Mouse (Mus musculus): Measurements from ENCODE around the gene Gltp. TPM values are rescaled to one million over a fixed set of nuclear protein-coding genes. Genes with fewer than 3 reads are reported as not detected.
A peak's percentile ranks its signal among the peaks of the same experiment; 100 is the strongest.

Gltp gene
- total RNA-seq, 2 experiments from 2014 or later = 32.1 to 39.2 TPM

DNA sequence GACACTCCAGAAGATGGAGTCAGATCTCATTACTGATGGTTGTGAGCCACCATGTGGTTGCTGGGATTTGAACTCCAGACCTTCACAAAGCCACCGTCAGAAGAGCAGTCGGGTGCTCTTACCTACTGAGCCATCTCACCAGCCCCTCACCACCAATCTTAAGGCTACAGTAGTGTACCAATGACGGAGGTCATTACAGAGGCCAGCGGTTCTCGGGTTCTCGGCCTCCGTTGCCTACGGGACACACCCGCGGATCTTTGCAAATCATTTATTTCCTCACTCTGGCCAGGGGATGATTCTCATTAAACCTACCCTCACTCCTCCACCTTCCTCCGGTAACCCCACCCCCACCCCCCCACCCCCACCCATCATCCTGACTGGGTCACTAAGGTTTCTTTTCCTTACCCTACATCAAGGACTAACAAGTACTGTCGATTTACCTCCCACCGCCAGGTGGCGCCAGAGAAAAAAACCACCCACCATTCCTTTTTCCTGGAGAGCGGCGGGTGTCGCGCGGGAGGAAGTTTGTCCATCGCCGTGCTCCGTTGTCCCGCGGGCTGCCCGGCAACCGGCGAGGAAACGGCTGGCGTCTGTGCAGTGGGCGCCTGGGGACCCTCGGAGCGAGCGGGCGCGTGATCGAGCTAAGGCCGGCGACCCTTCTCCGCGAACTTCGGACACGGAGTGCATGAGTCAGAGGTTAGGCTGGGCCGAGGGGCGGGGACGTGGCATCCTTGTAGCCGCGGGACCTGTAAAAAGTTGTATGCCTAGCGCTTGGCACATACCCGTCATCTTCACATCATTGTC is 16.7 kb upstream of the Gltp start, which contains the start of gene Tchp:
Gene Tchp, plus strand, starts transcription at position 496 of the 804 bp plus-strand sequence.
- intact Hi-C loops (cut with DNase I) = no loop called here
- DNase-seq (ENCODE audit: low spot score in 2 of 2) = peak; percentile 90 to 96

DNA sequence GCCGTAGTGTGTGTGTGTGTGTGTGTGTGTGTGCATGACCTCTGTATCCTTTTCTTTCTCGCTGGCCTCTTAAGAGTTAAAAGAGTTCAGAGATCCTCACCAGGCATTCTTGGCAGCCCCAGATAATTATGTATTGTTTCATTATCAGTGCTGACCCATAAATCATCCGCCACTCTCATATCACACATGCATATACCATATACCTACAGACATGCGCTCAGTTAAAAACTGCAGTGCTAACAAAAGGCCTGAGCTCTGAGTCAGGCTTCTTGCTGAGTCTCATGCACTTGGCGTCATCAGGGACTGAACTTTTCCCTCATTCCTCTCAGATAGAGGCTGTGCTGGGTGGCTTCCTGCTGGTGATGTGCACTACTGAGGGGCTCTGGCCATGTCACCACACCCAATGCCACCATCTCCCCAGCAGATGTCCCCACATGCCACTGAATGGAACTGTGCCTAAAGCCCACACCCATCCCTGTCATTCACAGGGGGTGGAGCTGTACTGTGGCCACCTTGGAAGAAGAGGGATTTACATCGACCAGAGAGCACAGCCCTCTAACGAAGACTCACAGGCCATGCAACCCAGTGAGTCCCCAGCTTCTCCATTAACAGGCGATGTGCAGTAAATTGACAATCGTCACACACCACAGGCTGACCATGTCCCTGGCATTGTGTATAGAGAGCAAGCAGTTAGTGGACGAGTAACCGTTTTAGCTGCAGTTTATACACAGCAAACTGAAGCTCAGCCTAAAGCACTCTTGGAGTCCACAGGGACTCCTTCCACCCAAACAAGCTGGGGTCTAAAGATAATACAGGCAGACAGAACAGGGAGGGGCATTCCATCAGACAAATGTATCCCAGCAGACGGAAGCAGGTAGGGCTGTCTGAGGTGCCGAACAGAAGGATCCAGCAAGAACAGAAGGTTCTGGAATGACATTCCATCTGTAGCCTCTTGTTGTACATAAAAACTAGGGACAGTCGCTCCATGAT is 11.9 kb upstream of the Gltp start:
- intact Hi-C loops (cut with DNase I) = no loop called here
- no peak for DNase-seq (ENCODE audit: low spot score in 2 of 2)

DNA sequence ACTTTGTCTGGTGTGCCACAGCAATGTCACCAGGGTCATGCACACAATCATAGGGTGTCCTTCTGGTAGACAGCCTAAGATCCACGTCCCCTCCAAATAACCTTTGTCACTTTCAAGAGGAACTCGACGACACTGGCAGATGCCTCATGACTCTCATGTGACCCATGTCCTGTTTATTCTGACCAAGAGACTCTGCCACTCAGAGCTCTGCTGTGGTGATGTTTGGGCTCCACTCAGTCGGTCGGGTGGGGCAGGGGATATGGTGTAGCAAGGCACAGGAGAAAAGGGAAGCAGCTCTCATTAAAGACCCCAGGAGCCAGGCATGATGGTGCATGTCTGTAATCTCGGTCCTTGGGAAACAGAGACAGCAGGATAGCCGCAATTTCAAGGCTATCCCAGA is 8.2 kb upstream of the Gltp start:
- peak in 1 of 2 experiments; percentile 49 for DNase-seq (ENCODE audit: low spot score in 2 of 2)
- intact Hi-C loops (cut with DNase I) = loop anchor here (5.0 kb wide), 1 partner anchor 62 kb away; no protein-coding TSS in a partner anchor

DNA sequence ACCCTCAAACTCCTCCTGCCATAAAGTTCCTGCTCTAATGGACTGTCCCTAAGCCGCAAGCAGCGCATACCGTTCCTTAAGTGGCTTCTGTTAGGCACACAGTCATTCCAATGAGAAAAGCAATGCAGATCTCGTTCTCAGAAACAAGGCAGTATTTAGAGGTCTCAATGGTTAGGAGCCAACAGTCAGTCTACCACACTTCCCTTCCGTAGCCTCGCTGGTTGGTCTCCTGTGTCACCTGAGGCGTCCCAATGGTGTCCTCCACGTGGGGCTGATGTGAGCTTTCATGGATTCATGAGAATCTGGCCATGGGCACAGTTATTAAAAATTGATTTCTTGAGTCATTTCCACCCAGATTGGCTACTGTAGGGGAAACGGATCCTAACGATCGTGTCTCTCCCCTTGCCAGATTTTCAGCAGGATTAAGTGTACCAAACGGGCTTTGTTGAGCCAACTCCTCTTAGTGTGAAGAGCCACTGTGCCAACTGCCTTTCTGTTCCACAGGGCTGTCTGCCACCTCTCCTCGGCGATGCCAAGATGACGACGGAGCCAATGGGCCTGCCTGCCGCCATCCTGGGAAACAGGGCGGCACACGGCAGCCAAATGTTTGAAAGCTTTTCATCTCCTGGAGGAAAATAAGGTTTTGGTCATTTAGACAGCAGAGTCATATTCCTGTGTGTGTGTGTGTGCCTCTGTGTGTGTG is 7.4 kb upstream of the Gltp start:
- intact Hi-C loops (cut with DNase I) = loop anchor here (5.0 kb wide), 1 partner anchor 61 kb away; no protein-coding TSS in a partner anchor
- DNase-seq (ENCODE audit: low spot score in 2 of 2) = peak; percentile 74 to 82

DNA sequence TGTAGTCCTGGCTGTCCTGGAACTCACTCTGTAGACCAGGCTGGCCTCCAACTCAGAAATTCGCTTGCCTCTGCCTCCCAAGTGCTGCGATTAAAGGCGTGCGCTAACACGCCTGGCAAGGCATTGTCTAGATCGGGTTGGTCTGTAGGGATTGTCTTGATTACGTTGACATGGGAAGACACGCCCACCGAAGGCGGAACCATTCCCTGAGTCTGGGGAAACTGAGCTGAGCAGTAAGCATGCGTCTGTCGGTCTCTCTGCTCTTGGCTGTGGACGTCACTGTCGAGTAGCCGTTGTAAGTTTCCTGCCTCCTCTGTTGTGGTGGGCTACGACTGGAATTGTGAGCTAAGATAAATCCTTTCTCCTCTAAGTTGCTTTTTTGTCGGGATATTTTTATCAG is 6.2 kb upstream of the Gltp start:
- no peak for DNase-seq (ENCODE audit: low spot score in 2 of 2)
- intact Hi-C loops (cut with DNase I) = loop anchor here (5.0 kb wide), 1 partner anchor 60 kb away; no protein-coding TSS in a partner anchor

DNA sequence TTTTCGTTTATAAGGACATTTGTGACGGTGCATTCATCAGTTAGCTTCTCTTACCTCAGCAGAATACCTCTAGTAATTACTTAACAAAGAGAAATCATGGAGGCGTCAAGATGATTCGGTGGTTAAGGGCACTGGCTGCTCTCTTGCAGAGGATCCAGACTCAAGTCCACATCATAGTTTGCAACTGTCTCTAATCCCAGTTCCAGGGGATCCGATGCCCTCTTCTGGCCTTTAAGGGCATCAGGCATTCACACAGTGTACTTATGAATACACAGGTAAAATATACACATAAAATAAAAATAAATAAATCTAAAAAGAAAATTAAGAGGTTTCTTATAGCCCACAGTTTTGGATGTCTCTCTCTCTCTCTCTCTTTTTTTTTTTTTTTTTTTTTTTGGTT is 5.0 kb upstream of the Gltp start:
- intact Hi-C loops (cut with DNase I) = loop anchor here (5.0 kb wide), 1 partner anchor 58 kb away; no protein-coding TSS in a partner anchor
- DNase-seq (ENCODE audit: low spot score in 2 of 2) = no peak

DNA sequence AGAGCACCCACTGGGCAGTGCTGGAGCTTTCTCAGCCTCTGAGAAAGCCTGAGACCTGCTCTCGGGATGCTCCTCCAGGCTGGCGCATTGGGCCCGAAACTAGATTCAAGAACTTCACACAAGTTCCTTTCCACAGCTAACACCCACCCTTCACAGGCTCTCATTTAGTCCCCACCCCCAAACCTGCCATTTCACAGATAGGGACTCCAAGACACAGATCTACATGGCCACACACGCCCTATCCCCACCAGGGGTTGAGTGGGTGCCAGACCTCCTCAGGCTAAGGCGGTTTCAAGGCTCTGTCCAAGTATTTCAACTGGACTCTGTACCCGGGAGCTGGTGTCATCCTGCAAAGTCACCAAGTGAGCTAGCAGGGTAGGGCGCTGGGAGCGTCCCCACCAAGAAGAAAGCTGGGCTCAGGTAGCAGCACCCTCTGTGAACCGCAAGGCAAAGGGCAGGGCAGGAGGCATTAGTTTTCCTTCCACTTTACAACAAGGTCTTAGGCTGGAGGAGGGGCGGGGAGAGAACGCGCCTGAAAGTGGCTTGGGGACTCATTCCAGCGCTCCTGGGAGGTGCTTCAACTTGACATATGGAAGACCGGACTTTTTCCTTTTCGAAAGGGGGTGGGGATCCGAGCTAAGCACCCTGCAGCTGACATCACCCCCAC is 951 bp downstream of the Gltp start:
- intact Hi-C loops (cut with DNase I) = no loop called here
- DNase-seq (ENCODE audit: low spot score in 2 of 2) = no peak

DNA sequence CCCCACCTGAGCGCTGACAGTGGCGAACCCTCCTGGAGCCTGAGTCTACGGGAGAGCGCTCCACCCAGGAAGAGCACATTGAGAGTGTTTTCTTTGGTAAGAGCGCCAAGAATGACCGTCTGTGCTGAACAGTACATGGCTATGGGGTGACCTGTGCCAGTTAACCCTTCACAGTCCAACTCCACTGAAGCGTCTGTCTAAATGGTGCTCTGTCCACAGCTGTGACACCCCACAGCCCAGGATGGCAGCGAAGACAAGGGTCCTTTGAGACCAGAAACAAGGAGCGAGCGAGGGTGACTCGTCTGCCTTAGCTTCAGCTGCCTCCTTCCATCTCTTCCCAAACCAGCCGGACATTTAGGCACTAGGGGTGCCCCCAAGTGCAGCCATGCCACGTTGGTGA is 2.1 kb downstream of the Gltp start:
- DNase-seq (ENCODE audit: low spot score in 2 of 2) = peak in 1 of 2 experiments; percentile 70
- intact Hi-C loops (cut with DNase I) = no loop called here

DNA sequence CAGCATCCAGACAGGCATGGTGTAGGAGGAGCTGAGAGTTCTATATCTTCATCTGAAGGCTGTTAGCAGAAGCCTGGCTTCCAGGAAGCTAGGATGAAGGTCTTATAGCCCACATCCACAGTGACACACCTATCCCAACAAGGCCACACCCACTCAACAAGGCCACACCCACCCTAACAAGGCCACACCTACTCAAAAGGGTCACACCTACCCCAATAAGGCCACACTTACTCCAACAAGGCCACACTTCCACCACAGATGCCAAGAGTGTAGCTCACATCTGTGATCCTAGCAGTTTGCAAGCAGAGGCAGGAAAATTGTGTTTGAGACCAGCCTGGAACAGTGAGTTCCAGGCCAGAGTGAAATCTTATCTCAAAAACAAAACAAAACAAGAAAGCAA is 2.9 kb downstream of the Gltp start:
- intact Hi-C loops (cut with DNase I) = no loop called here

DNA sequence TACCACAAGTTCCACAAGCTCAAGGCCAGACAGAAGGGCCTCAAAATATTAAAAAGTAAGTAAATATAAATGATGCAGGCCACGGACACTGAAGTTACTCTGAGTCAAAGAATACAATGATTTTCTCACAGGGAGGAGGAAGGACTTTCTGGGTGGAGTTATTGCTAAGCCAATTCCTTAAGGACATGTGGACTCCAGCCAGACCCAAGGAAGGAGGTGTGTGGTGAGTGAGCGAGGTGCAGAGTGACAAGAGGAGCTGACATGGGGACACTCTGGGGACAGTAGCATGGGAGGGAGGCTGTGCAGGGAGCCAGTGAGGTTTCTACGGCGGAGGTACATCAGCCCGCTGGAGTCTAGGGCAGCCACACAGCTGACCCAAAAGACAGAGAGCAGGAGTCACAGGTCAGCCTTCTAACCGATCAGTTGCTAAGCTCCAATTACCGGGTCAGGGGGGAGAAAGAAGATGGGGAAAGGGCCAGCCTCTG is 4.0 kb downstream of the Gltp start:
- intact Hi-C loops (cut with DNase I) = no loop called here
- no peak for DNase-seq (ENCODE audit: low spot score in 2 of 2)

More for the DNA sequence above, 2.9 kb downstream of the Gltp start:
- DNase-seq (ENCODE audit: low spot score in 2 of 2) = no peak

DNA sequence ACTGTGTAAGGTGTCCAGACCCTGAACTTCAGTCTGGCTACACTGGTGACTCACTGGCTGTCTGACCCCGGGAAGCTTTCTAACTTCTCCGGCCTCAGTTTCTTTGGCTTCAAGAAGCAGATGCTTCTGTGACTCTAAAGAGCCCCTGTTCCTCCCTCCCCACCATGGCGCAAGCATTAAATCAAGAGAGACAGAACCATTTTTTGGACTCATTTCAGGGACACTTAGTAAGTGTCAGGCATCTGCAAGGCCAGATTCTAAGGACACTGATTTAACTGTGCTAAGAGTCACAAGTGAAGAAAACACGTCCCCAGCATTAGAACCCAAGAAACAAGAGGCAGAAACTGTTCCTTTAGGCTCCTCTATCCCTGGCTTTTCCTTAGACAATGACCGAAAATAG is 4.8 kb downstream of the Gltp start:
- no peak for DNase-seq (ENCODE audit: low spot score in 2 of 2)
- intact Hi-C loops (cut with DNase I) = no loop called here

DNA sequence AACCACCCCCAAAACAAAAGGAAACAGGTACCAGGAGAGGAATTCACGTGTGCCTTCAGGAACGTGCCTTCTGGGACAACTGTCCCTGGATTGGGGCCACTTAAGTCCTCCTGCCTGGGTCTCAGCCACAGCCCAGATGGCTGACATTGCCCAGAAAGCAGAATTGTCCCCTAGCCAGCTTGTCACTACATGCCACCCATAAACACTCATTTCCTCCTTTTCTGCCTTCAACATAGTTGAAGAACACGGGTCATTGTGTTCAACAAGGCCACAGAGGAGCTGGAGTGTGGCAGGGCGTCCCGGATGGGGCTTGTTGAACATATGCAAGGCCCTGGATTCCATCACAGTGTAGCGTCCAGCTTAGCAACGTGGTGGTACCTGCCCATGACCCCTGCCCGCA is 9.1 kb downstream of the Gltp start:
- no peak for DNase-seq (ENCODE audit: low spot score in 2 of 2)
- intact Hi-C loops (cut with DNase I) = no loop called here

DNA sequence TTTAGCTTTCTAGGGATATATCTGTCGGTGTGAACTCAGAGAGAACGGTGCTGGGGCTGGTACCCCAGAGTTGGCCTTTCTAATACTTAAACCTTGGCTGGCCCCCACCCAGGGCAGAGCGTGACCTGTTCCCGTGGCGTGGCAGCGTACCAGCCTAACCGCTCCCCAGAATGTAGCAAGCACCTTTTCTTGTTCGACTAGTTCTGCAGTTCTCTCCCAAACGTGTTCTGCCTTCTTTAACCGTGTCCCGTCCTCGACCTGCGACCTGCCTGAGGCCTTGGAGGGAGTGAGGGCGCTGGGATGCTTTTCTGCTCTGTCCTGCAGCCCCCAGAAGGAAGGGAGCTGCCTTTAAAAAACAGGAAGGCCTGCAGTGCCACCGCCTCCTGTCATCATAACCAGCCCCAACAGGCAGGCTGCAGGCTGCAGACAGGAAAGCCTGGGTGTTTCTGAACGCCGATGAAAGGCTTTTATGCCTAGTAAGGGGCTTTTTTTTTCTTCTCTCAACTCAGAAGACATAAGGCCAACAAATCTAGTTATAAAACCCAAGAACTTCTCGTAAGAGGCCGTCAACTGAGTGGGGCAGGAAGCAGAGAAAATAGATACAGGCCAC is 10.0 kb downstream of the Gltp start:
- intact Hi-C loops (cut with DNase I) = no loop called here
- DNase-seq (ENCODE audit: low spot score in 2 of 2) = no peak

DNA sequence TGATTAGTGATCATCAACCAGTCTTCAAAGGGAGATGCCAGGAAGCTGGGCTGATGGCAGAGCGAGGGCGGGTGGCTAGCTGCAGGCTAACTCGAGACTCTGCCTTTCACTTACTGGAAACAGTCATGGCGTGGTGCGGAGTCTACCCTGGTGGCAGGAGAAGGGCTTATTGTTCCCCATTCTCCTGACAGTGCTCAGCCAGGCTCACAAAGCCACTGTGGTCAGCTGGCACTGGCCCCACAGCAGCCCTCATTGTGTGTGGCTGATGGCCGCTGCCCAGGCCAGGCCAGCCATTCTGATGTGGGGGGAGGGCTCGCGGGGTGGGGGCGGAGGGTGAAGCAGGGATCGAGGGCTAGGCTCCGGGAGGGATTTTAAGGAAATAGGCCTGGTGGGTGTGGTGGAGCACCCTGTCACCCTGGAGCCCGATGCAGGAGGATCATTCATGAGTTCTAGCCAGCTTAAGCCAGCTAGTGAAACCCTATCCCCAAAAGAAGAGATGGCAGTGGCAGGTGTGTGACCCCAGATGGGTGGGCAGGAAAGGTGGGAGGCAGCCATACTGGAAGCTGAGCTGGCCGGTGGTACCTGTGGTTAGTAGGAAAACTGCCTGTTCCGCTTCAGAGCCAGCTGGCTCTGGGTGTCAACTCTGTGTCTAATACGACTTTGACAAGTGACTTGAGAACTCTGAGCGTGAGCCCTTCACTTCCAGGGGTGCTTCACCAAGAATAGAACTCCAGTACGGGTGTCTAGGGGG is 10.8 kb downstream of the Gltp start:
- no peak for DNase-seq (ENCODE audit: low spot score in 2 of 2)

DNA sequence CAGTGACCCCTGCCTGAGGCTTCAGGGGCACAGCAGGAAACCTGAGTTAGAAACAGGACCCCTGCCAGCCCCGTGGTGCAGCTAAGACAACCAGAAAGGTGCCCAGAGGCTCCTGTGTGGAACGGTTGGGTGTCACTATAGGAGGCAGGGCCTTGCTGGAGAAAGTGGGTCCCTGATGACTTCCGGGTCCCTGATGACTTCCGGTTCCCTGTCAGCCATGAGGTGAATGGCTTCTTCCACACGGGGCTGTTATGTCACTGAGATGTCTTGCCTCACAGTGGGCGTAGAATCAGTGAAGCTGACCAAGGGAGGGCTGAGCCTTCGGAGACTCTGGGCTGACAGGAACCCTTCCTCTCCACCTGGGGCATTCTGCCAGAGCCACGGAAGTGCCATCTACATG is 16.2 kb downstream of the Gltp start:
- intact Hi-C loops (cut with DNase I) = no loop called here
- no peak for DNase-seq (ENCODE audit: low spot score in 2 of 2)

More for the DNA sequence above, 10.8 kb downstream of the Gltp start:
- intact Hi-C loops (cut with DNase I) = no loop called here

DNA sequence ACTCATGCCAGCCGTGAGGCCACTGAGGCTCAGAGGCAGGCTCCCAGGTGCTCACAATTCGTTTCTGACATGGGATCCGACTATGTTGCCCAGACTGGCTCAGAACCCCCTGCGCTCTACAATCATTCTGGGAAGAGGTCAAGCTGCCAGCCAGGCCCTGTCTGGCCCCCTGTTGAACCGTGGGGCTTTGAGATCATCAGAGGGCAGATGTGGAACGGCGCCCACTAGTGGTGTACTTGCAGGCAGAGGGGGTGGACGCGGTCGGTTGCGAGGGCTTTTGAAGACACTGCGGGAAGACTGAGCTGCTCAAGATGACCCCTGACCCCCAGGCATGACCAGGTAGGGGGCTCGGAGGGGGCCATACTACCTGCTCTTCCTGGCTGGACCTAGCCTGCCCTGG is 17.7 kb downstream of the Gltp start:
- intact Hi-C loops (cut with DNase I) = no loop called here
- no peak for DNase-seq (ENCODE audit: low spot score in 2 of 2)

DNA sequence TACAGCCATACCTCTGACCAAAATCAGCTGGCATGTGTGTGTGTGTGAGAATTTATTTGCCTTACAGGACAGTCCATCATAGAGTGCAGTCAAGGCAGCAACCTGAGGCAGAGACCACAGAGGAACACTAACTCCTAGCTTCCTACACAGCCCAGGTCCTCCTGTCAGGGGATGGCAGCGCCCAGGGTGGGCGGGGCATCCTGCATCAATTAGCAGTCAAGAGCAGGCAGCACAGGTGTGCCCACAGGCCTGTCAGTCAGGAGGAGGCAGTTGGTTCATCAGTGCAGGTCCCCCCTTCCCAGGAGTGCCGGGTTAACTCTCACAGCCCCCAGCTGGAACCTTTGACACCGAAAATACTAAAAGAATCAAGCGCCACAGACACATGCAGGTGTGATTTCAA is 21.8 kb downstream of the Gltp start:
- intact Hi-C loops (cut with DNase I) = no loop called here
- no peak for DNase-seq (ENCODE audit: low spot score in 2 of 2)
